Mouse (Mus musculus) cerebellum, adult 2 months (tissue): ENCODE results near the gene Pknox2. TPM values are rescaled to one million over a fixed set of nuclear protein-coding genes. Genes with fewer than 3 reads are reported as not detected.

ENCODE experiments used
- DNase-seq, 2 experiments: peaks; one replicate each; pipeline ENCODE4 v3.0.0; 2021
- H3K27ac ChIP-seq: fragments of 200-500 bp; 2 replicates; pipeline ENCODE4 v1.5.1; 2012; ENCODE audit warnings: low read length, control low read depth, inconsistent platforms; ENCODE audit not compliant: insufficient read depth
- H3K27me3 ChIP-seq: fragments of 200-500 bp; 2 replicates; pipeline ENCODE4 v1.6.1; 2012; ENCODE audit warnings: inconsistent platforms, mild to moderate bottlenecking, low read length, moderate library complexity; ENCODE audit not compliant: control insufficient read depth, insufficient read depth
- H3K4me1 ChIP-seq: fragments of 200-500 bp; 2 replicates; pipeline ENCODE4 v1.6.1; 2011; ENCODE audit warnings: low read length; ENCODE audit not compliant: control insufficient read depth, insufficient read depth
- H3K4me3 ChIP-seq: fragments of 200-500 bp; replicated peaks from 2 replicates; pipeline ENCODE3; 2011; ENCODE audit warnings: mild to moderate bottlenecking, low read depth, low read length, control low read depth; ENCODE audit not compliant: insufficient read depth
- CTCF ChIP-seq: fragments of 200-500 bp; IDR thresholded peaks from 2 replicates; pipeline ENCODE4 v1.5.1; 2011; ENCODE audit warnings: low read depth, mild to moderate bottlenecking, control low read depth, low read length, moderate library complexity, borderline replicate concordance; ENCODE audit not compliant: insufficient read depth
- POLR2A ChIP-seq: fragments of 200-500 bp; IDR thresholded peaks from 2 replicates; pipeline ENCODE4 v1.6.1; 2011; ENCODE audit warnings: low read length, control low read depth, borderline replicate concordance; ENCODE audit not compliant: insufficient read depth
- WGBS: fragments of 180-500 bp; shearing (Covaris S2); methylation state at CpG from one replicate; pipeline ENCODE4 v1.1.7; 2018; 5-methylcytosine and 5-hydroxymethylcytosine counted together
- polyA plus RNA-seq: library from polyadenylated mRNA; depleted of rRNA; stranded (reverse); fragments of >200 nt; gene quantifications from 2 replicates; pipeline ENCODE4 v1.2.3, GENCODE M21; 2012

Gene Pknox2
- polyA plus RNA-seq, 1 experiment = 23.4 TPM

DNA sequence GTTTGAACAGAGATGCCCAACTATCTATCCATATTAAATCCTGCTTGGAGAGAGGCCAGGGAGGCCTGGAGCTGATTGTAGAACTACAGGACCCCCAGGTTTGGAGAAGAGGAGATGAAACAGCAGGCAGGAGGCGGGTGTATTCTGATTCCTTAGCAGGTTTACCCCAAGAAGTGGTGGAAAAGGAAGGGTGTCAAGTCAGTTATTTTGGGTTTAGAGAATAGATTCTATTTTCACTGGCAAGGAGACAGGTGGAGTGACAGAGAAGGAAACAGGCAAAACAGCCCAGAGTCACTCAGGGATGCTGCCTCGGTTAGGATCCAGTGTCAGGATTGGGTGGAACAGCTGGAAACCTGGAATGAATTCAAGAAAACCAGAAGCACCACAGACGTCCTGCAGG lies 263.6 kb downstream of the Pknox2 start:
- Histone ChIP-seq H3K4me3 (no peak overlapping the region), H3K4me1 (peaks cover 18% of the 10 kb centered on the region; the same call in 1 of the 2 replicates), H3K27ac (no peak overlapping the region), H3K27me3 (no peaks in the 10 kb centered on the region)
- no peak for DNase-seq
- WGBS = 43% methylated on average over 3 of the region's 3 CpGs
- TF ChIP-seq CTCF = no peak
- no peak for TF ChIP-seq POLR2A

DNA sequence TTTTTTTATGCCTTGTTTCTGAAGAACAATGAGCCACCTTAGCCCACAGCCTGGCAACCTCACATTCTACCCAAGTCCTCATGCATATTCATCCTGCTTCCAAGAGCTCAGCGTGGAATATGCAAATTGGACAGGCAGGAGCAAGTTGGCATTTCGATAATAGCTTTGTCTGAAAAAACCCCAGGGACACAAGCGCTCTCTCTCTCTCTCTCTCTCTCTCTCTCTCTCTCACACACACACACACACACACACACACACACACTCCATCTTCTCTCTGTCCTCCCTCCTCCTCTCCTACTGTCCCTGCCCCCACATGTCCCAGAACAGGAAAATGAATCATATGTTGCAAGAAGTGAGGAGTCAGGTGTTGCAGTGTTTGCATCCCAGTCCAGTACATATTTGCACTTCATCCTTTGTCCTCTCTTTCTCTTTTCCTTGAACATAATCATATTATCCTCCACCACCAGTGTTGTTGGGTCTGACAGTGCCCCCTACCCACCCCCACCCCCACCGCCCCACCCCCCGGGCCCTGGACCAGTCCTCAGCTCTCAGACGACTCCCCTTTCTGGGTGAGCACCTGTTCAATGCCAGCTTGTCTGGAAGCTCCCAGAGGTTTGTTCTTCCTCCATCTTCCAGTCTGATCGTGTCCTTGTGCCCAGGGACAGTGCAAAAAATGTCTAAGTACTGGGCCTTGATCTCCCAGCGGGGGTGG lies 265.0 kb downstream of the Pknox2 start:
- TF ChIP-seq CTCF = no peak
- TF ChIP-seq POLR2A = no peak
- peak in 1 of 2 experiments; percentile 58 for DNase-seq
- 19% methylated on average over 8 of the region's 8 CpGs for WGBS

DNA sequence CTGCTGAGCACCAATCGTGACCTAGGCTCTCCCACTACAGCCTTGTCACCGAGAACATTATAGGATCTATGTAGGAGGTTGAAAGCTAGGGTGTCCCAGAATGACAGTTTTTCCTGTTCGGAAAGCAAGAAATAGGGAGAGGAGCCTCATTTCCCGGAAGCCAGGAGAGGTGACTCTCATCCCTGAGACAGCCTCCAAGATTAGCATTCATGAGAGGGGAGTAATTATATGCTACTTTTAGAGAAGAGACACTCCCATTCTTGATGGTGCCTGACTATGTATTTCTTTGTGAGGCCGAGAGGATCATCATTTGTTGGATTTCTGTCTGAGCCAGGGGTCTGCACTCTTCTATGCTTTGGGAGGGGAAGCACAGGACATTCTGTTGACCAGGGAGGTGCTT lies 265.6 kb downstream of the Pknox2 start:
- no peak overlapping the region for H3K4me3 ChIP-seq
- TF ChIP-seq POLR2A = no peak
- no peak for TF ChIP-seq CTCF
- peak overlapping the region; percentile 67; the same call in 1 of the 2 replicates for H3K27ac ChIP-seq
- peaks cover 22% of the 10 kb centered on the region for H3K4me1 ChIP-seq
- DNase-seq = no peak
- no peaks in the 10 kb centered on the region for H3K27me3 ChIP-seq
- 44% methylated on average over 5 of the region's 5 CpGs for whole genome bisulfite sequencing

More for the DNA sequence above, 265.0 kb downstream of the Pknox2 start:
- Histone ChIP-seq H3K4me1 (peaks cover 22% of the 10 kb centered on the region), H3K27ac (peak overlapping the region; percentile 67; the same call in 1 of the 2 replicates), H3K27me3 (no peaks in the 10 kb centered on the region), H3K4me3 (no peak overlapping the region)

DNA sequence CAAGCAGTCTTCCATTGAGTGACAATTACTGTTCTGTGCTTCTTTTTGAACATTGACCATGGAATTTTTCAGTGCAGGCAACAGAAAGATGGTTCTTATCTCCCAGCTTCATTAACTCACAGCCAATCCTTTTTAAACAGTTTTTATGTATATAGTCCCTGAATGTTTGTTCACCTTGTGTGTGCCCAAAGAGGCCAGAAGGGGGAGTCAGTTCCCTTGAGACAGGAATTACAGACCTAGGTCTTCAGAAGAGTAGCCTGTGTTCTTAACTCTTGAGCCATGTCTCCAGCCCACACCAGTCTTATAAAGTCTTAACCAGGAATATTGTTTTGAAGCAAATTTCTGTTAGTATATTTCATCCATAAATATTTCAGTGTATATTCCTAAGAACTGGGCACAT lies 270.4 kb downstream of the Pknox2 start:
- Histone ChIP-seq H3K4me1 (peaks cover 25% of the 10 kb centered on the region), H3K27ac (no peak overlapping the region), H3K4me3 (no peak overlapping the region), H3K27me3 (no peaks in the 10 kb centered on the region; the same call in 1 of the 2 replicates)
- TF ChIP-seq CTCF = no peak
- TF ChIP-seq POLR2A = no peak
- DNase-seq = no peak

DNA sequence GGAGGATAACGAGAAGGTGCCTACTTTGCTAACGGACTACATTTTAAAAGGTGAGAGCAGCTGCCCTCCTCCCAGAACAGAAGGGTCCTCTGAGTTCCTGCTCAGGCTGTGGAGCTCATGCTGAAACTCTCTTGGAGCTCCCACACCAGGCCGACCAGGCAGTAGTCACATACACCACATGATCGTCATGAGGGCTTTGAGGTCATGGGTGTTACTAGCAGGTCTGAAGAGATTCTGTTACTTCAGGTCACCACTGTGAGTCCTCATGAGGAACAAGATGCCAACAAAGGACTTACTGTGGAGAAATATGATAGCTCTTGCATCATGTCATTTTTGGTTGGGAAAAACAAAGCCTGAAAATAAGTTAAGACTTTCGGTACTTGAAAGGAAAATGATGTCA lies 270.9 kb downstream of the Pknox2 start:
- H3K4me3 ChIP-seq = no peak overlapping the region
- TF ChIP-seq POLR2A (no peak), CTCF (no peak)
- H3K27me3 ChIP-seq = no peaks in the 10 kb centered on the region; the same call in 1 of the 2 replicates
- WGBS = 86% methylated on average over 5 of the region's 5 CpGs
- peaks cover 20% of the 10 kb centered on the region for H3K4me1 ChIP-seq
- no peak for DNase-seq
- H3K27ac ChIP-seq = no peak overlapping the region

DNA sequence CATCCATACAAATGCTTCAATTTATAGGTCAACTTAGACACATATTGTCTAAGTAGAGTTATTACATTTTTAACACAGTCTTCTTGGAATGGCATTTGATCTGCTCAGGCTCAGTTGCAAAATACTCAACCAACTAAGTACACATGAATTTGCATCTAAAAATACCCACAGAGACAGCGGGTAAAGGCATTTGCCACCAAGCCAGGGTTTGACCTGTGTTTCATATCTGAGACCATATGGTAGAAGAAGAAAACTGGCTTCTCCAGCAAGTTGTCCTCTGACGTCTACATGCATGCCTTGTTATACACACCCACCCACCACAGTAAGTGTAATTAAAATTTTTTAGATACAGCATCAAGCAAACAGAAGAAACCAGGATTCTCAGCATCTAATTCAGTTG lies 273.4 kb downstream of the Pknox2 start:
- peak in 1 of 2 experiments; percentile 65 for DNase-seq
- no peaks in the 10 kb centered on the region; the same call in 1 of the 2 replicates for H3K27me3 ChIP-seq
- peak overlapping the region; percentile 47; the same call in 1 of the 2 replicates for H3K27ac ChIP-seq
- WGBS = 19% methylated on average over 2 of the region's 2 CpGs
- H3K4me3 ChIP-seq = no peak overlapping the region
- H3K4me1 ChIP-seq = peaks cover 33% of the 10 kb centered on the region
- TF ChIP-seq POLR2A (no peak), CTCF (no peak)

DNA sequence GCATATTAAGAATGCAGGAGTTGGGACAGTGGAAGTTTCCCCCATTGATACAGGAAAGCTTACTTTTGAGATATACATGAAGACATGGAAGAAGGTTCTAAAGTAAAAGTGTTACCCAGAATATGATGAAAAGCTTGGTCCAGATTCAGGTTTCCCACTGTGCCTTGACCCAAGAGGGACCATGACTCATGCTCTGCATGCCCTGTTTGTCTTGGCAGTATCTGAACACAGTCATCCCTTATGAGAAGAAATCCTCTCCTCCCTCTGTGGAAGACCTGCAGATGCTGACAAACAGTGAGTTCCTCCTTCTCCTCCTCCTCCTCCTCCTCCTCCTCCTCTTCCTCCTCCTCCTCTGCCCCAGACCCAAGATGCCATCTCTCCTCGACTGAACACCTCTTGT lies 276.9 kb downstream of the Pknox2 start:
- H3K27ac ChIP-seq = peak overlapping the region; percentile 91
- DNase-seq = peak; percentile 58 to 87
- H3K4me1 ChIP-seq = peaks cover 42% of the 10 kb centered on the region
- WGBS = 25% methylated on average over 1 of the region's 1 CpGs
- no peak for TF ChIP-seq POLR2A
- no peak for TF ChIP-seq CTCF
- no peak overlapping the region for H3K4me3 ChIP-seq
- H3K27me3 ChIP-seq = no peaks in the 10 kb centered on the region

DNA sequence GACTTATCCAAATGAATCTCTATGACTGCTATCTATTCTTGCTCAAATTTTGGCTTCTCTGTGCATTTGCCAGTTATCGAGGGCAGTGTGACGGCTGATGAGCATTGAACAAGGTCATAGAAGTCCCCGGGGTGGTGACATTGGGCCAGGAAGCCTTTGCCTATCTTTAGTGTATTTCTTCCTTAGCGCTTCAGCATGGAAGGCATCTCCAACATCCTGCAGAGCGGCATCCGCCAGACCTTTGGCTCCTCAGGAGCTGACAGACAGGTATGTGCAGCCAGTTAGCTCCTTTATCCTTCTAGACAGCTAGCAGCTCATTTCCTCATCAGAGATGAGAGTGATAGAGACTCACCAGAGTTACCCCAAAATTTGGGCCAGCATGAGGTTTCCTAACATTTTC lies 278.5 kb downstream of the Pknox2 start:
- peaks cover 45% of the 10 kb centered on the region for H3K4me1 ChIP-seq
- no peak for TF ChIP-seq CTCF
- no peak for TF ChIP-seq POLR2A
- peak in 1 of 2 experiments; percentile 57 for DNase-seq
- H3K27ac ChIP-seq = peak overlapping the region; percentile 79
- no peaks in the 10 kb centered on the region for H3K27me3 ChIP-seq
- 12% methylated on average over 6 of the region's 6 CpGs for WGBS
- H3K4me3 ChIP-seq = no peak overlapping the region
